Mouse (Mus musculus): Measurements from ENCODE around the gene Nop9. TPM values are rescaled to one million over a fixed set of nuclear protein-coding genes. Genes with fewer than 3 reads are reported as not detected.
"Not testable (repeated sequence)": the region's sequence is repeated elsewhere in the genome, so short reads cannot be mapped to it uniquely, and the experiment has no call there.

The Nop9 gene
- total RNA-seq, 1 experiment from 2014 or later: 20.9 TPM

- ATAC-seq (replicated peaks in 1 of 2; ENCODE audit: insufficient read depth in 1 of 2, low FRiP score in 2 of 2, low TSS enrichment in 1 of 2, low read depth in 1 of 2, poor library complexity in 2 of 2, severe bottlenecking in 2 of 2): no peak
Measured at GRCm38 (mm10) chr14:55723433-55723832, 22.1 kb upstream of the Nop9 start.

GRCm38 (mm10) chr14:55724411-55724871 lies 21.1 kb upstream of the Nop9 start:
- ATAC-seq (replicated peaks in 1 of 2; ENCODE audit: insufficient read depth in 1 of 2, low FRiP score in 2 of 2, low TSS enrichment in 1 of 2, low read depth in 1 of 2, poor library complexity in 2 of 2, severe bottlenecking in 2 of 2): peak; percentile 66 to 72

DNA sequence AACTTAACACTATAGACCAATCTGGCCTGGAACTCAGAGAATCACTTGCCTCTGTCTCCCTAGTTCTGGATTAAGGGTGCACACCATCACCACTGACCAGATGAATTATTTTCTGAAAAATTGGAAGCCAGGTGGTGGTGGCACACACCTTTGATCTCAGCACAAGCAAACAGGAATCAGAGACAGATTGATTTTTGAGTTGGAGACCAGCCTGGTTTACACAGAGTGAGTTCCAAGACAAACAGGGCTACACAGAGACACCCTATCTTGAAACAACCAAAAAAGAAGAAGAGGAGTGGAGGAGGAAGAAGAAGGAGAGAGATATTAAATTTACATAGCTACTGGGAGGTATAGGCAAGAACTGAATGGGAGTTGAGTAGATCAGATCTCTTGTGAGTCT lies 19.2 kb upstream of the Nop9 start:
- ATAC-seq (replicated peaks in 1 of 2; ENCODE audit: insufficient read depth in 1 of 2, low FRiP score in 2 of 2, low TSS enrichment in 1 of 2, low read depth in 1 of 2, poor library complexity in 2 of 2, severe bottlenecking in 2 of 2): no peak

GRCm38 (mm10) chr14:55727889-55728685 lies 17.4 kb upstream of the Nop9 start:
- ATAC-seq (replicated peaks in 1 of 2; ENCODE audit: insufficient read depth in 1 of 2, low FRiP score in 2 of 2, low TSS enrichment in 1 of 2, low read depth in 1 of 2, poor library complexity in 2 of 2, severe bottlenecking in 2 of 2): peak in 1 of 2 experiments; percentile 30; a peak in 1 of 4 replicates

DNA sequence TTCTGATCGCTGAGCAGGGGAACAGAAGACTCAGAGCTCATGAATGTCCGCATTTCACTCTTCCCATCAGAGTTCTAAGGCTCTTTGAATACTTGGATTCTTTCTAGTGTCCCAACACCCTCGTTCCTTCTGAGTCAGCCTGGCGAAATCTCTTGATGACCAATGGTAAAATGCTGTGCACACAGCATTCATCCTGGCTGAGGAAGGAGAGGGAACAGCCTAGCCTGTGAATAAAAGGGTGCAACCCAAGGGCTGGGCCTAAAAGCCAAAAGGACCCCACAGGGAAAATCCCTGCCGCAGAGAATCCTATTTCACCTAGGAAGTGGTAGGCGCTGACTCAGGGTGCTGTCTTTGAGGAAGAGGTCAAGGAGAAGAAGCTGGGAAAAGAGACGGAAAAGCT lies 15.4 kb upstream of the Nop9 start:
- ATAC-seq (replicated peaks in 1 of 2; ENCODE audit: insufficient read depth in 1 of 2, low FRiP score in 2 of 2, low TSS enrichment in 1 of 2, low read depth in 1 of 2, poor library complexity in 2 of 2, severe bottlenecking in 2 of 2): no peak

- no peak for ATAC-seq (replicated peaks in 1 of 2; ENCODE audit: insufficient read depth in 1 of 2, low FRiP score in 2 of 2, low TSS enrichment in 1 of 2, low read depth in 1 of 2, poor library complexity in 2 of 2, severe bottlenecking in 2 of 2)
Measured at GRCm38 (mm10) chr14:55730531-55731032, 14.9 kb upstream of the Nop9 start.

GRCm38 (mm10) chr14:55733889-55734288 lies 11.6 kb upstream of the Nop9 start:
- no peak for ATAC-seq (replicated peaks in 1 of 2; ENCODE audit: insufficient read depth in 1 of 2, low FRiP score in 2 of 2, low TSS enrichment in 1 of 2, low read depth in 1 of 2, poor library complexity in 2 of 2, severe bottlenecking in 2 of 2)

DNA sequence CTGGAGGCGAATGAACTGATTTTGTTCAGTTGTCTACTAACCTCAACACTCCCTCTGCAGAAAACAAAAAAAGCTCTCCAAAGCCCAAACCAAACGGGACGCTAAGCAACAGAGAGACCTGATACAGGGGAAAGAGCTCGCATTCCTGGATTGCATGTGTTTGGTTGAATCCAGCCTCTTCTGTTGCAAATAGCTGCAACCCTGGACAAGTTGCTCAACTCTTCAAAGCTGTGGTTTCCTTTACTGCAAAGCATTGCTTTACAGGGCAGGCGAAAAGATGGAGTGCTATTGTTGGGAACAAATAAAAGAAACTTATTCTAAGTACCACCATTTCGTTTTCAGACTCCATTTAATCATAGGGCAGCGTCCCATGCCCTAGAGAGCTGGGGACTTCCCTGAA lies 10.6 kb upstream of the Nop9 start:
- ATAC-seq (replicated peaks in 1 of 2; ENCODE audit: insufficient read depth in 1 of 2, low FRiP score in 2 of 2, low TSS enrichment in 1 of 2, low read depth in 1 of 2, poor library complexity in 2 of 2, severe bottlenecking in 2 of 2): no peak; a peak in 1 of 4 replicates

DNA sequence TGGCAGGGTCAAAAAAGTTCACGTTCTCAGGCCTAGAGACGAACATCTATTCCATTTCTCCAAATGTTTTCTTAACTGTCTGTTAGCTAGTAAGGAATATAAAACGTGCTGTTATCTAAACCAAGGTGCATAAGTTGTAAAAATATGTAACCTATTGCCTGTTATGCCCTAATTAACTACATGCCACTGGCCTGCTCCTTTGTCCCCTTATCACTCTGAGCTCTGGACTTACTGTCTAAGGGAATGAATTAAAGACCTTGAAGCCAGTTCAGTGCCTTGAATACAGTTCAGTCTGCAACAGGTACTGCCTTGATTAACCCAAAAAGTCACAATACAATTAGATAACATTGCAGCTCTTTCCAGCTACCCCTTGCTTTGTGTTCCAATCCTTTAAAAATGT lies 10.2 kb upstream of the Nop9 start:
- ATAC-seq (replicated peaks in 1 of 2; ENCODE audit: insufficient read depth in 1 of 2, low FRiP score in 2 of 2, low TSS enrichment in 1 of 2, low read depth in 1 of 2, poor library complexity in 2 of 2, severe bottlenecking in 2 of 2): no peak

GRCm38 (mm10) chr14:55735758-55736157 lies 9.7 kb upstream of the Nop9 start:
- no peak for ATAC-seq (replicated peaks in 1 of 2; ENCODE audit: insufficient read depth in 1 of 2, low FRiP score in 2 of 2, low TSS enrichment in 1 of 2, low read depth in 1 of 2, poor library complexity in 2 of 2, severe bottlenecking in 2 of 2)

- peak in 1 of 2 experiments; percentile 47; a peak in 2 of 4 replicates for ATAC-seq (replicated peaks in 1 of 2; ENCODE audit: insufficient read depth in 1 of 2, low FRiP score in 2 of 2, low TSS enrichment in 1 of 2, low read depth in 1 of 2, poor library complexity in 2 of 2, severe bottlenecking in 2 of 2)
Measured at GRCm38 (mm10) chr14:55737086-55737687, 8.3 kb upstream of the Nop9 start.

DNA sequence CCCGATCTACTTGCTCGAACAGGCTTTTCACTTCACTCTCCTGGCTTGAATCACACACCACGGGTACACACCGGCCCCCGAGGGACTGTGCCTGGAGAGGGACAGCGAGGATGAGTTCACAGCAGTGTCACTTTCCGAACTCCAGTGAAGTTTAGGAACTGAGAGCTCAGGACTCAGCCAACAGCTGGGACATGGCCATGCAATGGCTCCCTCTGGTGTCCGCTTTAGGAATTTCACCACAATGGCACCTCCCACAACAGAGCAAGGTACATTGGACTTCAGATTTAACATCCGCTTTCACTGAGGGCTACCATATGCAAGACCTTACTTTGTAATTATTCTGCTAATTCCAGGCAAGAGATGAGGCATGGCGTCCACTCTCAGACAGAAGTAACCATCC lies 1.8 kb upstream of the Nop9 start:
- peak; percentile 82 to 87 for ATAC-seq (replicated peaks in 1 of 2; ENCODE audit: insufficient read depth in 1 of 2, low FRiP score in 2 of 2, low TSS enrichment in 1 of 2, low read depth in 1 of 2, poor library complexity in 2 of 2, severe bottlenecking in 2 of 2)

GRCm38 (mm10) chr14:55745861-55746237 lies 356 bp downstream of the Nop9 start:
- no peak for ATAC-seq (replicated peaks in 1 of 2; ENCODE audit: insufficient read depth in 1 of 2, low FRiP score in 2 of 2, low TSS enrichment in 1 of 2, low read depth in 1 of 2, poor library complexity in 2 of 2, severe bottlenecking in 2 of 2)

DNA sequence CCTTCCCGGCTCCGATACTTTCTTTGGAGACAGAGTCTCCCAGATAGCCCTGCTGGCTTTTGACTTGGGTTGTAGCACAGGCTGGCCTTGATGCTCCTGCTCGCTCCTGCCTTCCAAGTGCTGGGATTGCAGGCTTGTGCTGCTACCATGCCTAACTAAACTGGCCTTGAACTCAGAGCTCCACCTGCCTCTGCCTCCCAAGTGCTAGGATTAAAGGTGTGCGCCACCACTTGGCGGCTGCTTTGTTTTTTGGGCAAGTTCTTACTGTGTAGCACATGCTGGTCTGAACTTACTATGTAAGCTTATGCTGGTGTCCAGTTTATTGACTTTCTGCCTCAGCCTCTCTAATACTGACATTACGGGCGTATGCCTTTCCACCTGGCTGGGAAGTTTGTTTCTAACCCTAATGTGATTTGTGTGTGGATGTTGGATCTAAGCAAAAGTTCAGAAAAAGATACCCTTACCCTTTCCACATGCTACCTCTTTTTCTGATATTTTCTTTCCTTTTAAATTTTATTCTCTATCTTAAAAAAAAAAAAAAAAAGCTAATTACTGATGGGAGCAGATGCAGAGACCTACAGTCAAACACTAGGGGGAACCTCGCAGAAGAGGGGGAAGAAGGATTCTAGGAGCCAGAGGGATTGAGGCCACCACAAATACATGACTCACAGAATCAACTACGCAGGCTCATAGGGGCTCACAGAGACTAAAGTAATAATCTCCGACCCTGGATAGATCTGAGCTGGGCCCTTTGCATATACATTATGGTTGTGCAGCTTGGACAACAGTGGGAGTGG lies 1.8 kb downstream of the Nop9 start:
- no peak for ATAC-seq (replicated peaks in 1 of 2; ENCODE audit: insufficient read depth in 1 of 2, low FRiP score in 2 of 2, low TSS enrichment in 1 of 2, low read depth in 1 of 2, poor library complexity in 2 of 2, severe bottlenecking in 2 of 2)

DNA sequence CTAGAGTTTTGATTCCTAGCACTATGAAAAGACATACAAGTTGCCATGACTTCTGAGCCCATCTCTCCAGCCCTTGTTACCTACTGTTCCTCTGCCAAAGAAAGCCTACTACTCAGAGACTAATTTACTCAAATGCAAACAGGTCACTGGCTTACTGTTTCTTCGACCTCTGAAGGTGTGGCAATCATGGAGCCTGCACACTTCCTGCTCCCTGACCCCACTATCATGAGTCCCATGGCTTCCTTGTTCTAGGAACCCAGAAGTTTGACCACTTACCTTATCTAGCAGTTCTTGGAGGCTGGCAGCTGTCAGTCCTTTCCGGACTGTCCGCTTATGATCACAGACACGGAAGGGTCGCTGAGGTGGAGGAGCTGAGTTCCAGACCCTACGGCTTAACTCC lies 12.1 kb downstream of the Nop9 start:
- no peak for ATAC-seq (replicated peaks in 1 of 2; ENCODE audit: insufficient read depth in 1 of 2, low FRiP score in 2 of 2, low TSS enrichment in 1 of 2, low read depth in 1 of 2, poor library complexity in 2 of 2, severe bottlenecking in 2 of 2)

DNA sequence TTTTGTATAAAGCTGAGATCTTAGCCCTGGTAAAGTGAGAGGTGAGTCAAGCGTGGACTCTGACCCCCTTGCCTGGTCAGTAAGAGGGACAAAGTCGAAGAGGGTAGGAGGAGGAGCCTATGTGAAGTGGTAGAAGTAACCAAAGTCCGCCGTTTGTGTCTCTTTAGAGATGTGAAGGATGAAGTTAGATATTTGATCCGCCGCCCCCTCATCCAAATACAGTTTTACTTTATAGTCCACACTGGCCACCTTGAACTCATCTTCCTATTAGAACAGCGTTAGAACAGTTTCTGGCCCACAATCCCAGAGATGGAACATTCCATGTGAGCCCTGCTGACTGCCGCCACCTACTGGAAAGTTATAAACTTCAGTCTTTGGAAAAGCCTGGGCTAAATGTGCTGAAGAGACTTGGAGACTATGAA lies 12.9 kb downstream of the Nop9 start, which contains the start of gene Cideb:
Cideb (minus strand) TSS at position 96 of the 422 bp plus-strand sequence.
- peak in 1 of 2 experiments; percentile 43; a peak in 1 of 4 replicates for ATAC-seq (replicated peaks in 1 of 2; ENCODE audit: insufficient read depth in 1 of 2, low FRiP score in 2 of 2, low TSS enrichment in 1 of 2, low read depth in 1 of 2, poor library complexity in 2 of 2, severe bottlenecking in 2 of 2)

DNA sequence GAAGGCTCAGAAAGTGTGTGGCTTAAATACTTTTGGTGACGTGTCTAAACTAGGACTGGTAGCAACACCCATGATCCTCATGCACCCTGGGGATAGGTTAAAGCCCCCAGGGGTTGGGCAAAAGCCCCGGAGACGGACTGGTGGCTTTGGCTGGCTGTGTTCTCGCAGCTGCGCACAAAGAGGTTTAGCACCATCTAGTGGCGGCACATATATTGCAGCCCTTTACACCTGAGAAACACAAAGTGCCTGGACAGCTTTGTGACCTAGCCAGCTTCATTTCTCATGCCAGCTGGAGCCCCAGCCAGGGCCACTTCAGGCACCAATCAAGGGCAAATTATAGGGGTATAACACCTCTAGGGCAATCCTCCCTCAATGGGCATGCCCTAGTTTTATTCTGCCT lies 14.7 kb downstream of the Nop9 start:
- ATAC-seq (replicated peaks in 1 of 2; ENCODE audit: insufficient read depth in 1 of 2, low FRiP score in 2 of 2, low TSS enrichment in 1 of 2, low read depth in 1 of 2, poor library complexity in 2 of 2, severe bottlenecking in 2 of 2): not testable (repeated sequence)

GRCm38 (mm10) chr14:55761163-55761562 lies 15.7 kb downstream of the Nop9 start, which contains the start of gene Ltb4r2:
TSS of gene Ltb4r2 (plus strand) at chr14:55761428.
- no peak for ATAC-seq (replicated peaks in 1 of 2; ENCODE audit: insufficient read depth in 1 of 2, low FRiP score in 2 of 2, low TSS enrichment in 1 of 2, low read depth in 1 of 2, poor library complexity in 2 of 2, severe bottlenecking in 2 of 2)

Measured in hematopoietic stem cell, adult 5-6 weeks (primary cell).